Comparison of ENCODE assay signal across 11 mouse cellular contexts in genomic region chr9:96887492-96887891, GRCm38 (mm10). TPM values are rescaled to one million over a fixed set of nuclear protein-coding genes. Genes with fewer than 3 reads are reported as not detected.
DNase-seq lines count a peak whose midpoint lies in the region; ATAC-seq and TF ChIP-seq lines count a peak whose summit lies in the region.
"Had no signal": no experiment of that assay in that cellular context is flagged by ENCODE, and none has a peak within 500 bp of the region (broad histone marks: within the 10 kb centered on the region; RNA-seq: fewer than 3 reads in every experiment).

No protein-coding gene starts in this region.

- H3K9me3 ChIP-seq in heart, postnatal 0 days (replicated peaks; ENCODE audit: control insufficient read depth, low read length): no peaks in the 10 kb centered on the region
- H3K9me3 ChIP-seq in embryonic facial prominence, embryonic 15.5 days (replicated peaks): no peaks in the 10 kb centered on the region
- no peaks in the 10 kb centered on the region for H3K9me3 ChIP-seq in hindbrain, embryonic 13.5 days
- H3K9me3 ChIP-seq in midbrain, embryonic 15.5 days: no peaks in the 10 kb centered on the region

- no peak for ATAC-seq in heart, postnatal 0 days (ENCODE audit: insufficient read depth, low read depth)
- ATAC-seq in embryonic facial prominence, embryonic 15.5 days (ENCODE audit: insufficient number of reproducible peaks, low FRiP score, low TSS enrichment, low read depth): no peak
- ATAC-seq in hindbrain, embryonic 13.5 days (ENCODE audit: low FRiP score): no peak
- ATAC-seq in midbrain, embryonic 15.5 days (replicated peaks): no peak
- ATAC-seq: lung, postnatal 0 days had no signal

- no peak for DNase-seq in heart, postnatal 0 days (ENCODE audit: low spot score)
- DNase-seq in heart, adult 9 months (ENCODE audit: low spot score in 2 of 2): no peak
- DNase-seq in retina, postnatal 1 day: no peak
- no peak for DNase-seq in MN1 (ENCODE audit: low spot score)
- DNase-seq in right cerebral cortex, postnatal 14 days: no peak
- DNase-seq: gastrocnemius, postnatal 25 days had no signal

- H3K27me3 ChIP-seq in heart, postnatal 0 days (ENCODE audit: control insufficient read depth, insufficient read depth, low read length): 0 out of 2 replicates have a peak, but pooled peaks cover 12% of the 10 kb centered on the region
- H3K27me3 ChIP-seq in embryonic facial prominence, embryonic 15.5 days: peaks cover 9% of the 10 kb centered on the region; the same call in 1 of the 2 replicates
- no peaks in the 10 kb centered on the region for H3K27me3 ChIP-seq in hindbrain, embryonic 13.5 days
- H3K27me3 ChIP-seq in midbrain, embryonic 15.5 days (replicated peaks): no peaks in the 10 kb centered on the region

- H3K4me2 ChIP-seq in heart, postnatal 0 days (ENCODE audit: low read depth, low read length): peak overlapping the region; percentile 94; the same call in 1 of the 2 replicates
- H3K4me2 ChIP-seq in embryonic facial prominence, embryonic 15.5 days (replicated peaks): peak overlapping the region; percentile 93
- H3K4me2 ChIP-seq in hindbrain, embryonic 13.5 days: peak overlapping the region; percentile 72
- H3K4me2 ChIP-seq in midbrain, embryonic 15.5 days: peak overlapping the region; percentile 94

- no peaks in the 10 kb centered on the region for H3K36me3 ChIP-seq in heart, postnatal 0 days (replicated peaks; ENCODE audit: control insufficient read depth, insufficient read depth, low read length)
- no peaks in the 10 kb centered on the region for H3K36me3 ChIP-seq in embryonic facial prominence, embryonic 15.5 days
- no peaks in the 10 kb centered on the region for H3K36me3 ChIP-seq in hindbrain, embryonic 13.5 days
- H3K36me3 ChIP-seq in midbrain, embryonic 15.5 days (replicated peaks): no peaks in the 10 kb centered on the region

- H3K4me1 ChIP-seq in heart, postnatal 0 days (ENCODE audit: control insufficient read depth, insufficient read depth): peaks cover 19% of the 10 kb centered on the region; the same call in 1 of the 2 replicates
- peaks cover 27% of the 10 kb centered on the region for H3K4me1 ChIP-seq in embryonic facial prominence, embryonic 15.5 days
- peaks cover 87% of the 10 kb centered on the region for H3K4me1 ChIP-seq in hindbrain, embryonic 13.5 days (replicated peaks)
- peaks cover 73% of the 10 kb centered on the region for H3K4me1 ChIP-seq in midbrain, embryonic 15.5 days

- no peak for TF ChIP-seq CTCF in heart, postnatal 0 days (IDR thresholded peaks at IDR 0.05; ENCODE audit: low read depth)

- no peak overlapping the region for H3K27ac ChIP-seq in heart, postnatal 0 days (ENCODE audit: low read depth)
- H3K27ac ChIP-seq in embryonic facial prominence, embryonic 15.5 days (replicated peaks): no peak overlapping the region
- H3K27ac ChIP-seq in hindbrain, embryonic 13.5 days: 0 out of 2 replicates have a peak overlapping the region, but pooled peaks have one; percentile 18
- H3K27ac ChIP-seq in midbrain, embryonic 15.5 days: 0 out of 2 replicates have a peak overlapping the region, but pooled peaks have one; percentile 14

- H3K4me3 ChIP-seq in heart, postnatal 0 days (ENCODE audit: low read depth, low read length): peak overlapping the region; percentile 66; the same call in 1 of the 2 replicates
- H3K4me3 ChIP-seq in embryonic facial prominence, embryonic 15.5 days (replicated peaks): 0 out of 2 replicates have a peak overlapping the region, but pooled peaks have one; percentile 74
- H3K4me3 ChIP-seq in hindbrain, embryonic 13.5 days: peak overlapping the region; percentile 53
- peak overlapping the region; percentile 62 for H3K4me3 ChIP-seq in midbrain, embryonic 15.5 days
- H3K4me3 ChIP-seq: myocyte had no signal

- H3K9ac ChIP-seq in heart, postnatal 0 days (replicated peaks; ENCODE audit: low read depth, low read length): no peak overlapping the region
- H3K9ac ChIP-seq in embryonic facial prominence, embryonic 15.5 days: no peak overlapping the region
- H3K9ac ChIP-seq in hindbrain, embryonic 13.5 days: peak overlapping the region; percentile 88
- 0 out of 2 replicates have a peak overlapping the region, but pooled peaks have one; percentile 6 for H3K9ac ChIP-seq in midbrain, embryonic 15.5 days

- TF ChIP-seq EP300 in heart, postnatal 0 days (IDR thresholded peaks at IDR 0.05; ENCODE audit: low read depth): no peak

RNA-seq across cellular contexts. Expression of gene Pxylp1, which starts 5.0 kb away (rescaled TPM):
- 27.3 and 89.9 TPM in 2 replicates for total RNA-seq in heart, postnatal 0 days (2014; rRNA removed; ENCODE audit: low replicate concordance)
- 12.8 and 14.4 TPM in 2 replicates for polyA plus RNA-seq in heart, postnatal 0 days (2015; fragmentation: Nextera tagmentation; extraction: Ambion mirVana)
- polyA plus RNA-seq in embryonic facial prominence, embryonic 15.5 days (2015; fragmentation: Nextera tagmentation; extraction: Ambion mirVana): 32.7 and 34.4 TPM in 2 replicates
- 55.7 and 57.4 TPM in 2 replicates for polyA plus RNA-seq in hindbrain, embryonic 13.5 days (2015; fragmentation: Nextera tagmentation; extraction: Ambion mirVana)
- polyA plus RNA-seq in midbrain, embryonic 15.5 days (2015; fragmentation: Nextera tagmentation; extraction: Ambion mirVana): 42.4 and 48.6 TPM in 2 replicates

Comparison
In these comparisons a context has a peak if more than half of its experiments do, and no peak if none do; other contexts are left out.
1. H3K27ac ChIP-seq: peak in hindbrain, embryonic 13.5 days (single experiment) and midbrain, embryonic 15.5 days (single experiment); none in heart, postnatal 0 days (single experiment) and embryonic facial prominence, embryonic 15.5 days (single experiment).
2. H3K9ac ChIP-seq: peak in hindbrain, embryonic 13.5 days (single experiment) and midbrain, embryonic 15.5 days (single experiment); none in heart, postnatal 0 days (single experiment) and embryonic facial prominence, embryonic 15.5 days (single experiment).
3. Peak in every context shown above with its lines, with median percentiles within 50 percentile points of each other: H3K4me2 ChIP-seq and H3K4me3 ChIP-seq.